Mouse (Mus musculus) layer of hippocampus, adult 9-11 months (tissue): Measurements from ENCODE around the gene Hist1h3e.

Source experiments
- DNase-seq: peaks from one replicate; pipeline ENCODE4 v3.0.0; 2022

The Hist1h3e gene

DNA sequence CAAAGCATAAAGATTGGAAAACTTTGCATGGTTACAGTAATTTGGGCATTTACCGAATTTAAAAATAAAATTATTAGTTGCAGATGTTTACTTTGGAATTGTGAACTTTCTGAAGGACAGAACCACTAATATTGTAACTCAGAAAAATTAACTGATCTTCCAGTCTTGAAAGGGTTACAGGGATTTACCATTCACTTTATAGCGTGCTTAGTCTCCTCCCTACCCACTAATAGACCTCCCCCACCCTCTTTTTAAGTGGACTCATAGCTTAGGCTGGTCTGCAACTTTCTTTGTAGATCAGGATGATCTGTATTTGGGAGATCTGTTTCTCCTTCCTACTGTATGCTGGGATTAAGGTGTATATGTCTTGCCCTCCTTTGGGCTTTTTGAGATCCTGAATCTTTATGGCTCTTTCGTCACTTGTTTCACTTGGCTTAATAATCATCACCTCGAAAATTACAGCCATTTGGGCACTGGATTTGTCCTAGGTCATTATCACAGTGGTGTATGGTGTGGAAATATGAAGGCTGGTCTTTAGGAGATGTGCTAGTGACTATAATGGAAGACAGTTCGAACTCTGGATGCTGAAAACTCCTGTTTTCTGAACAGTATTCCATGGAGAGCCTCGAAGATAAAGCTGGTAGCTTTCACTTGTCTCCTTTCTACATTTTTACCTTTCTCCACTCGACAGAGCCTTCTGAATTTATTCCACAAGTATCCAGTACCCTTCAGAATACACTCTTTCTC, 25.9 kb downstream of the Hist1h3e start:
- no peak for DNase-seq

DNA sequence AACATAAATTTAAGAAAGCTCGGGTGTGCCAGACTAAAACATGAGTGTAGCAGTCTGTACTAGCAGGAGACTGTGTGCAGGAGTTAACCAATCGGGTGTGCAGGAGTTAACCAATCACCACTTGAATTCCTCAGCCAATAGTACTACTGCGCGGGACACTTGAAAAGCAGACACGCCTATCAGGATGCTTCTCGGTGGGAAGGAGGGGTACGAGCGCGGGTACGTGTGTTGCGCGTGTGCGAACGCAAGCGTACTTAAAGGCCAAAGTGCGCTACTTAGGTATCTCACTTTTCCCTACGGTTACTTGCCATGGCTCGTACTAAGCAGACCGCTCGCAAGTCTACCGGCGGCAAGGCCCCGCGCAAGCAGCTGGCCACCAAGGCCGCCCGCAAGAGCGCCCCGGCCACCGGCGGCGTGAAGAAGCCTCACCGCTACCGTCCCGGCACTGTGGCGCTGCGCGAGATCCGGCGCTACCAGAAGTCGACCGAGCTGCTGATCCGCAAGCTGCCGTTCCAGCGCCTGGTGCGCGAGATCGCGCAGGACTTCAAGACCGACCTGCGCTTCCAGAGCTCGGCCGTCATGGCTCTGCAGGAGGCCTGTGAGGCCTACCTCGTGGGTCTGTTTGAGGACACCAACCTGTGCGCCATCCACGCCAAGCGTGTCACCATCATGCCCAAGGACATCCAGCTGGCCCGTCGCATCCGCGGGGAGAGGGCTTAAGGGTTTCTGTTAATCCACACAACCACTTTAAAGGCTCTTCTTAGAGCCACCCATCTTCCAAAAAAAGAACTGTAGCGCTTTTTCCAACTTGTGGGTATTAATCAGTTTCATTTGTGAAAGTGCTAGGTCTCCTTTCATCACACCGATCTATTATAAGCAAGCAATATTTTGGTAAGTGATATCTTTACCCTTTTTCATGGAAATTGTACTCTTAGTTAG, 26.8 kb downstream of the Hist1h3e start, which contains the start of gene Hist1h3g:
TSS of gene Hist1h3g (plus strand) at position 286 of the 939 bp plus-strand sequence.
- peak; percentile 94 for DNase-seq

DNA sequence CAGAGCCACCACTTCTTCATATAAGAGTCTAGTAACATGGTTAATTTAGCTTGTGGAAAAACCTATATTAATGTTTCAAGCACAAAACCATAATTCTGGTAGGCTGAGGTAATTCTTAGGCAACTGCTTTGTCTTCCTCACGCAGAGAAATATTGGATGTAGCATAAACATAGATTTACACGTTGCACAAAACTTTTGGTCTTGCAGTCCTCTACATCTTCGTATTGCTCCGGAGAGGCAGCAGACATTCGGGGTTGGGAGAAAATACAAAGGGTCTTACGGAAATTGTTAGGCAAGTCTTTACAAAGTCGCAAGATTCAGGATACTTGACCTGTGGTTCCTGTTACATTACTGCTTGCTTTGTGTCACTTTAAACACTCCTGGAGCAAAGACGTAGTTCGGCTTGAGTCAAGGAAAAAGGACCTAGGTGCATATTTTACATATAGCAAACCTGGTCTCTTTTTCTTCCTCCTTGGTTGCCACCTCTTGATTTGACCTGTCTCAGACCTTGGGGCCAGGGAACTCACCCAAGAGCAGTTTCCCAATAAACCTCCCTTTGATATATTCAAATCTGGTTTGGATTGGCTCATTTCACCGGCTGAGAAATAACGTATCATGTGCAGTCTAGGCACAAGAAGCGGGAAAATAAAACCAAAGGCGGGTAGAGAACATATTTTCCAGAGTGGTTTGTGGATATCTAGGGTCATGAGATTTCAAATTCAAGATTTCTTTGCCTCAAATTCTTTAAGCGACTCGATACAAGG, 27.6 kb downstream of the Hist1h3e start:
- peak; percentile 47 for DNase-seq

DNA sequence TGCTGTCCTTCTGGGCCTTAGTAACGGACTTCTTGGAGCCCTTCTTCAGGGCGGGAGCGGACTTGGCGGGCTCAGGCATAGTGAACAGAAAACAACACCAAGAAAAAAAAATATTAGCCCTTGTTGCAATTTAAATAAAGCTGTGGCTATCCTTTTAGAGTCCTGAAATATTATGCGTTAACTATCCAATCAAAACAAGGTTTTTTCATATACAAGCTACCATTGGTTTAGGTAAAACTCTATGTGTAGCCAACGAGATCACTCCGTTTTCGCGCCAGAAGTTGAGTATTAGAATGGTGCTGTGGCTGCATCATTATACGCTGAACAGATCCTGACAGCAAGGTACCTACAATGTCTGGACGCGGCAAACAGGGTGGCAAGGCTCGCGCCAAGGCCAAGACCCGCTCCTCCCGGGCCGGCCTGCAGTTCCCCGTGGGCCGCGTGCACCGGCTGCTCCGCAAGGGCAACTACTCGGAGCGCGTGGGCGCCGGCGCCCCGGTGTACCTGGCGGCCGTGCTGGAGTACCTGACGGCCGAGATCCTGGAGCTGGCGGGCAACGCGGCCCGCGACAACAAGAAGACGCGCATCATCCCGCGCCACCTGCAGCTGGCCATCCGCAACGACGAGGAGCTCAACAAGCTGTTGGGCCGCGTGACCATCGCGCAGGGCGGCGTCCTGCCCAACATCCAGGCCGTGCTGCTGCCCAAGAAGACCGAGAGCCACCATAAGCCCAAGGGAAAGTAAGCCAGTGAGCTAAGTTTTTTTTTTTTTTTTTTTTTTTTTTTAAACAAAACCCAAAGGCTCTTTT, 28.4 kb downstream of the Hist1h3e start, which contains the start of gene Hist1h2af:
TSS of gene Hist1h2af (plus strand) at position 347 of the 808 bp plus-strand sequence.
- peak; percentile 84 for DNase-seq

DNA sequence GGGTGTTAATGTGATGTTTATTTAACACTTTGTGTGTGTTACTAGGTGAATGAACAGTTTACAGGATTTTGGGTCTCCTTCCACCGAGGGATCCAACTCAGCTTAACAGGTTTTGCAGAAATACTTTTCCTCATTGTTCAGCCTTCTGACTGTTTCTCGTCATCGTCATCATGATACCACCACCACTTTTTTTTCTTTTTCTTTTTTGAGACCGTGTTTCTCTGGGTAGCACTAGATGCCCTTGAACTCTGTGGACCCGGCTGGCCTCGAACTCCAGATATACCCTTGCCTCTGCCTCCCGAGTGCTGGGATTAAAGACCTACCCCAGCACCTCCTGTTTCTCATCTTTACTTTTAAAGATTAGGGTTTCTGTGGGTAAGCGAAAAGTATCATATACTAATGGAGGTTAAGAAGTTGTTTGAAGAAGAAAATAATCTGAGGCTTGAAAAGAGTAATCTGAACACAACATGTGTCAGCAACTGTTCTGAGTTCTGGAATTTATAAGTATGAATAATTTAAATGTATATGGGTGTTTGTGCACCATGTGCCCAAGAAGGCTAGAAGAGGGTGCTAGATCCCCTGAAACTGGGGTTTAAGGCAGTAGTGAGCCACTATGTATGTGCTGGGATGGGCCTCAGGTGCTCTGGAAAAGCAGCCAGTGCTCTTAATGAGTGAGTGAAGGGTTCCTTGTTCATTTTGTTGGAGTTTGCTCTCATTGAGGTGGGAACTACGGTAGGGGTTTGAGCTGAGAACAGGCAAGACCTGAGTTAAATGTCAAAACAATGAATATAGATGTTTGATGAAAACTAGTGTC, 29.7 kb downstream of the Hist1h3e start:
- no peak for DNase-seq

DNA sequence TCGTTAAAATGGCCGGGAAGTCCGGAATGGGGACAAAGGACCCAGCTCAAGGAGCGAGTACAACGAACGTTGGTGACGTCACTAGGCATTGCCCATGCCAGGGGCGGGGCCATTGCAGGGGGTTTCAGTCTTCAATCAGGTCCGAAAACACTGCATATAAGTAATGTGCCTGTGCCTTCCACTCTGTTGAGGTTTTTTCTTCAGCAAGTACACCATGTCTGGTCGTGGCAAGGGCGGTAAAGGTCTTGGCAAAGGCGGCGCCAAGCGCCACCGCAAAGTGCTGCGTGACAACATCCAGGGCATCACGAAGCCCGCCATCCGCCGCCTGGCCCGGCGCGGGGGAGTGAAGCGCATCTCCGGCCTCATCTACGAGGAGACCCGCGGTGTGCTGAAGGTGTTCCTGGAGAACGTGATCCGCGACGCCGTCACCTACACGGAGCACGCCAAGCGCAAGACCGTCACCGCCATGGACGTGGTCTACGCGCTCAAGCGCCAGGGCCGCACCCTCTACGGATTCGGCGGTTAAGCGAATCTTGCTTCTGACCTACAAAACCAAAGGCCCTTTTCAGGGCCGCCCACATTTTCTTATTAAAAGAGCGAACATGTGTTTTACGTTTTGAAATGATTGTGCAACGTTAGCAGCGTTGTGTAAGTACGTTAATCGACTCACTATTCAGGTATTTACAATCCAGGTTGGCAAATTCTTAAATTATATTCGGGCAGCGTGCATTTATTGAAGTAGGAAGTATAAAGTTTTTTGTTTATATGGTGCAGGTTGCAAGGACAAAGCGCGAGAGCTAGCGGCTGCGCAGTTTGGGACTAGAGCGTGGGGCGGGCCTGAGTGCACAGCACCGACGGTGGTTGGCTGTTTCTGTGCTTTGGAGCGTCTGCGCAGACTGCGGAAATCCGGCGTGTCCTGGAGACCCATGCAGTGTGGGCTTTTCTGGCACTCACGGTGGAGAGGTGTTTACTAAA, 31.0 kb downstream of the Hist1h3e start, which contains the start of gene Hist1h4h:
TSS of gene Hist1h4h (plus strand) at position 150 of the 975 bp plus-strand sequence.
- DNase-seq = peak; percentile 98

DNA sequence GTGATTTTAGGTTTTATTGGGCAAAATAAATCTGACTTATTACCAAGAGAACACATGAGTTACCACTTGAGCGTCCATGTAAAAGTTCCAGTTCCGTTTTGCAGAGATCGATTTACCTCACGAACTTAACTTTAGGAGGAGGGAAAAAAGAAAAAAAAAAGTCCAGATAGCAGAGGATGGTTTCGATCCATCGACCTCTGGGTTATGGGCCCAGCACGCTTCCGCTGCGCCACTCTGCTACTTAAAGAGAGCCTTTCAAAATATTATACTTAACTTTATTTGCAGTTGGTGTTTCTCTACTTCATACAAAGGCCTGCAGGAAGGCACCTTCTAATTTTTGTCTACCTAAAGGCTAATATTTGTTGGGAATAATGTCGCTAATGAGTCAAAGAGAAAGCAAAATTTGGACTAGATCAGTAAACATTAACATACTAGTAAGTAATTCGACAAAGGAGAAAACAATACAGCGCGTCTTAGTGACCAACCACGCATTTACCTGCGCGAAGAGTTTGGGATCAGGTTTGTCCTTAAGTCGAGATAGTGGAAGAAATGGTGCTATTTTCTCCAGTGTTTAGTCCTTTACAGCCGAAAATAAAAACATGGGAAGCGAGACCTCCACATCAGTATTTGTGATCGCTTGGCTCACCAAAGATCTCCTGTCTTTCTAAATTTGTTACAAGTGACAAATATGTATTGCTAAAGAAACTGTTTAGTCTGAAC, 31.8 kb downstream of the Hist1h3e start:
- DNase-seq = peak; percentile 55

DNA sequence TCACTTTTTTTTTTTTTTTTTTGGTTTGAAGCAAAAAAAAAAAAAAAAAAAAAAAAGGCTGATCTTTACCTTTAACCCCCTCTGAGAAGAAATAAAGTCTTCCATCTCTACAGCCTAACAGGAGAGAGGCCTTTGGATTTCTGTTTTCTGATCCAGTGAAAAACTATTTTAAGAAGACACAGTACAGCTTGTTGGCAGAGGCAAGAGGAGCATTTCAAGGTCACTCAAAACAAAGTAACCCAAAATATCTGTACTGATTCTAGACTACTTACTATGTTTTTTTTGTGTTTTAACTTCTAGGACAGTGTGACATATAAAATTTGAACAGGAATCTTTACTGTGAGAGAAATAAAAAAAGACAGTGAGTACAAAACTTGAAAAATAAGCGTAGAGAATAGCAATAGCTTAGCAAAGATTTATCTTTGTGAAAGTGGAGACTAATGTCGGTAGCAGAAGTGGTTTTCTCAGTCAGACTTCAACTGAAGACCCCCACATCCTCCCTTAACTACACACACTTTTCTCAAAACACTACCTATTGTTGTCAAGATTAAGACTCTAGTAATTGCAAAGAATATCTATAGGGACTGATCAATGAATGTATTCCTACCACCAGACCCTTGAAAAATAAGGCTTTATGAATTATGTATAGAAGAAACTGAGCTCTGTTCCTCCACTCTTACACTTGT, 32.5 kb downstream of the Hist1h3e start:
- DNase-seq = no peak

DNA sequence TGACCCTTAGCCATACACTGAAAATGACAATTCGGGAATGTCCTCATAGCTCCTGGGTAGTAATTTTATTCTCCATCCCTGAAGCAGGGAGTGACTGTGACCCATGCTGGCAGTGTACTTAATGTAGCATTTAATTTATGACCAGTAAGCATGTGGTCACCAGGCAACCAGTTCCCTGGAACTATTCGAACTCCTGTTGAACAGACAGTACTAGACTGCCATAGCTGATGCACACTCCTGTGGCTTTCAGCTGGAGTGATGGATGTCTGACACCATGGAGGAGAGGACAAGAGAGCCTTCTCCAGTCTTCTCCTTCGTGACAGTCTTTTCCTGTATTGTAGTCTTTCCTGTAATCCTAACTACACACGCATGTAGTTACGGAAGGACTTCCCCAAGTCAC, 33.2 kb downstream of the Hist1h3e start:
- DNase-seq = no peak

DNA sequence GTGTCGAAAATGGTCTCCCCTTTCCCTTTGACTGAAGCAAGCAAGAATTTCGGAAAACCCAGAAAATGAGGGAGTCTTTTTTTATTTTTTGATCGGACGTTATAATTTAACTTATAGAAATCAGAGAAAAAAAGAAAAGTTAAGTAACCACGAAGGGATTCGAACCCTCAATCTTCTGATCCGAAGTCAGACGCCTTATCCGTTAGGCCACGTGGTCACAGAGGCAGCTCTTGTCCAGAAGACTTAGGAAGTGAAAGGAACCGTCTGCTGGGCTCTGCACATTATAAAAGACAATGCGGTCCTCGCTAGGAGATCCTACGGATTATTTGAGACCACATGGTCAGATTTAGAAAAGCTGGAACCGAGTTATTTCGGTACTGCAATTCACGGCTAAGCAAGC, 35.9 kb downstream of the Hist1h3e start:
- DNase-seq = peak; percentile 89

DNA sequence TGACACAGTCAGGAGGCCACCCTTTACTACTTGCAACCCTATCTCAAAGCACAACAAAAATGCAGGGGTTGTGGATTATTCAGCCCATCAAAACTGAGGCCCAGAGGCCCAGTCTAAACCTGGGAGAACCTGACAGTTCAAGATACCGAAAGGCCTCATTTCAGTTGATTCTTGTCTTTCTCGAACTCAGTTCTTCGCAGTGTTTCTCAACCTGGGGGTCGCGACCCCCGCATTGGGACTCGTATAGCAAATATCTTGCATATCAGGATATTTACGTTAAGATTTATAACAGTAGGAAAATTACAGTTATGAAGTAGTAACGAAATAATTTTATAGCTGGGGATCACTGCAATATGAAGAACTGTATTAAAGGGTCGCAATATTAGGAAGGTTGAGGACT, 36.3 kb downstream of the Hist1h3e start:
- DNase-seq = no peak

DNA sequence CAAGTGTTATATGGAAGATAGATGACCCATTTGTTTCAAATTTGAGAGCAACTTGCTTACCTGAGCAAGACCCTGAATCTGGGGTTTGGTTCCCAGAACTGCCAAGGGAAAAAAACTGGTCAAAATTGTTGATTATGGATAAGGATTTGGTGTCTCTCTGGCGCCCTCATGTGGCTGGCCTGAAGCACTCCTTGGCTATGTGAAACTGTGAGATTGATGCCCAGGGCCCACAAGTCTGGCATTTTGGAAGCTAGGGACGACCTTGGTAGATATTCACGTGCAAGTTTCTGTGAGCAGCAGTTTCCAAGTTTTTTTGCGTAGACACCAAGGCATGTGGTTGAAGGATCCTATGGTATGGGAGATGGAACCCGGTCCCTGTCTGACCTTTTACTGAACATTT, 37.5 kb downstream of the Hist1h3e start:
- peak; percentile 53 for DNase-seq

DNA sequence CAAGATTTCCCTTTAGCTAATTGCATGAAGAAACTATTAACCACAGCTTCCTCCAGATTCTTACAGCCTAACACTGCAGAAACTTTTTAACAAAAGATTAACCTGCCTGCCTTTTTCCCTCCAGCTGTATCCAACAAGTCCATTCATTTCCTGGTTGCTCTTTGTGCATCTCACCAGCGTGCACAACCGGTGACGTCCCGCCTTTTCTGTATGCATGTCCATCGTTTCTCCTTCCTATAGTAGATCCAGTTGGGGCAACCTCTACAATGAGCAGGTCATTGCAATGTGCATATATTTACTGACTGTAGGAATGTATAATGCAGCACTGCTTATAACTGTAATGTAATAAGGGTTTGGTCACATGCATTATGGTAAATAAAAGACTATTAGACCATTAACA, 38.2 kb downstream of the Hist1h3e start:
- DNase-seq = no peak

DNA sequence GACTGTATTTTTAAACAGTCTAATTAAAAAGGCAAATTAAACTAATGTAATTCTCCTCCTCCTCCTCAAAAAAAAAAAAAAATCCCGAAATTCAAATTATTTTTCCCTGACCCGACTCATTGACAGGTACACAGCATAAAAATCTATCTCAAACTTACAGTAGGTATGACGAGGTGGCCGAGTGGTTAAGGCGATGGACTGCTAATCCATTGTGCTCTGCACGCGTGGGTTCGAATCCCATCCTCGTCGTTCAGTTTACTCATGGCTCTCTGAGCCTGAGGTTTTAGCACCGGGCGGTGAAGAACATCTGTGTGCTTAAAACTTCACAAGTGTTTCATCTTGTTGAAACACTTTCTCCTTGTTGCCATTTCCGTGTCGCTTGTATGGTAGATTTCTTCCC, 40.5 kb downstream of the Hist1h3e start:
- peak; percentile 49 for DNase-seq

DNA sequence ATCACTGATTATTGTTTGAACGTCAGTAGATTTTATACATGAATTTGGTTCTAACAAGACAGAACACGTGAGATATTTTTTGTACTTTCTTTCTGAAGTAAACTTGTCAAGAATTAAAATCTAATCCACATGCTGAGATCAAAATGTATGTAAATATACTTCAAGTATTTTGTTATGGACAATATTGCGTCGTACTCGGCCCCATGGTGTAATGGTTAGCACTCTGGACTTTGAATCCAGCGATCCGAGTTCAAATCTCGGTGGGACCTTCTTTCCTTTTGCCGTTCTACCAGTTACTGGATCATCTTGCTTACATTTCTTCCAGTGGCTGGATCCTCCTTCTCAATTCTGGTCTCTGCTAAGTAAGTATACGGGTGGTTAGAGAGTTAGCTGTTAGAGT, 42.8 kb downstream of the Hist1h3e start:
- peak; percentile 66 for DNase-seq

DNA sequence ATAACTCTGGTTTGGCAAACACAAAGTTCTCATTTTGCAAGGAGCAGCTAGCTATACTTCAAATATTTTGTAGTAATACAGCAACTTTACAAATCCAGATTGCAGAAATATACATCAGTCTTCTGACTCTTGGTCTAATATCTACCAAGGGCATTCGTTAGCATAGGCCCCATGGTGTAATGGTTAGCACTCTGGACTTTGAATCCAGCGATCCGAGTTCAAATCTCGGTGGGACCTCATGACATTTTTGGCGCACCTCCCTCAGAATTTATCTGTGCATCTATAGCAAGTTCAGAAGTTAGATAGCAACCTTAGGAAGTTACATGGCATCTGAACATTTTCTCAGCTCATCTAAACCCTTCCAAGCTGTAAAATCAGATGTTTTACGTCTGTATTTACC, 43.3 kb downstream of the Hist1h3e start:
- peak; percentile 65 for DNase-seq

DNA sequence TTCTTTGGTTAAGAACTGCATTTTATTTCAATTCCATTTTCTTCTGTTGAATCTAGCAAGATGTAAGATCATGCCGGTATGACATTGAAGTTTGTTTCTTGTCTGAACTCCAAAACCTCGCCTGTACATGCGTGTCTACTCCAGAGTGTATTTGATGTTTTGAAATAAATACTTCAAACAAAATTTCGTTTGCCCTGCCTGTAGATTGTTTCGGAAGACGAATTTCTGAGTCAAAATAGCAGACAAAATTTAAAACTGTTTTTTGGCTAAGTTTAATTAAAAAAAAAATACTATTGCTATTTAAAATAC, 43.9 kb downstream of the Hist1h3e start:
- no peak for DNase-seq

DNA sequence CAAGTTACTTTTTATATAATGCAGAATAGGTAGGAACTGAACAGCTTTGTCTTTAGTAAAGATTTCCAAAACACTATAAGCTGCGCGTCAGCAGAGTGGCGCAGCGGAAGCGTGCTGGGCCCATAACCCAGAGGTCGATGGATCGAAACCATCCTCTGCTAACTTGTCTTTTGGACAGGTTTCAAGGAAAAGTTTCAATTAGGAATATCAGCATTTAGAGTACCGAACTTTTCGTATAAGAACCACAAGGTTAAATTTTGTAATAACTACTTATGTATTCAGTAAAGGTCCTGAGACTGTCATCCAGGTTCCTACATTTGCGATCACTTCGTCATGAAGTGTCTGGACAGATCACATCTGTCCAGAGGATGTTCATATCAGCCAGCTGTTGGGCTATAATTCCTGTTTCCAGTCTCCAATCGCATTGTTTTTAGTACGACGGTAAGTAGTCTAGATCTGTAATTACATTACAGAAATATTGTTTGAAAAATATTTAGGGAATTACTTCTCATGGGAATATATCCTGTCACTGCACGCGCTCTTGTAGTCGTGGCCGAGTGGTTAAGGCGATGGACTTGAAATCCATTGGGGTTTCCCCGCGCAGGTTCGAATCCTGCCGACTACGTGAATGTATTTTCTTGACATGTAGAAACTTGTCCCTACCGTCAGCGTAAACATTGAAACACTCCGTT, 44.4 kb downstream of the Hist1h3e start:
- peak; percentile 87 for DNase-seq
